Mouse (Mus musculus) myocyte (in vitro differentiated cells): ENCODE results near the gene Pitpnb.

Experiments
- E2F4 ChIP-seq: IDR thresholded peaks from one replicate; pipeline ENCODE4 v1.6.1; 2011; ENCODE audit warnings: mild to moderate bottlenecking, control low read depth, moderate library complexity; ENCODE audit not compliant: insufficient read depth
- POLR2AphosphoS2 ChIP-seq: IDR thresholded peaks from one replicate; pipeline ENCODE4 v1.6.1; 2011; ENCODE audit warnings: low read depth, control low read depth; ENCODE audit not compliant: insufficient read length

DNA sequence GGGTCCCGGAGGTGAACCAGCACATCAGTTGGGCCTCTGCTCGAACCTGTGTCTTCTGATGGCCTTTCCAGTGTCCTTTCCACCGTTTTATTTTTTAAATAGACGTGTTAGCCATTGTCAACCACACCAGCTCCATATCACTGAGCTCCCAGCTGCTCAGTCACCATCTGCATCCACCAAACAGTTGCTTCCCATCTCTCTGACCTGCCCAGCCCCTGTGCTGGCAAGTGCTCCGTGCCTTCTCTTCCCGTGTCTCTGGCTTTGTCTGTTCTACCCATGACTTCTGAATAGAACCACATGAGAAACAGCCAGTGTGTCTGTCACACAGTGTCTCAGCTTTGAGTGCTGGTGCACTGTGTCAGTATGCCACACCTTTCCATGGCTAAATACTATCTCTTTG is 74.2 kb downstream of the Pitpnb start:
- TF ChIP-seq E2F4 = no peak
- TF ChIP-seq POLR2AphosphoS2 = no peak
